Mouse (Mus musculus) cerebellum, adult 2 months (tissue): ENCODE measurements at regions not wholly inside any gene's neighbourhood (a gene's known extent, or its start where the extent isn't known, plus 50 kb on each side); places are given as distances from the start of the nearest gene placed in this dataset.

Source experiments
- CTCF ChIP-seq: fragments of 200-500 bp; IDR thresholded peaks from 2 replicates; pipeline ENCODE4 v1.5.1; 2011; ENCODE audit warnings: low read depth, mild to moderate bottlenecking, control low read depth, low read length, moderate library complexity, borderline replicate concordance; ENCODE audit not compliant: insufficient read depth
- POLR2A ChIP-seq: fragments of 200-500 bp; IDR thresholded peaks from 2 replicates; pipeline ENCODE4 v1.6.1; 2011; ENCODE audit warnings: low read length, control low read depth, borderline replicate concordance; ENCODE audit not compliant: insufficient read depth

- TF ChIP-seq CTCF (no peak), POLR2A (no peak)
These were observed 265.4 kb upstream of the Dab2 start for GRCm38 (mm10) chr15:6034156-6034555.
